Mouse (Mus musculus): ENCODE data around the gene Slc9a8.

Gene Slc9a8

DNA sequence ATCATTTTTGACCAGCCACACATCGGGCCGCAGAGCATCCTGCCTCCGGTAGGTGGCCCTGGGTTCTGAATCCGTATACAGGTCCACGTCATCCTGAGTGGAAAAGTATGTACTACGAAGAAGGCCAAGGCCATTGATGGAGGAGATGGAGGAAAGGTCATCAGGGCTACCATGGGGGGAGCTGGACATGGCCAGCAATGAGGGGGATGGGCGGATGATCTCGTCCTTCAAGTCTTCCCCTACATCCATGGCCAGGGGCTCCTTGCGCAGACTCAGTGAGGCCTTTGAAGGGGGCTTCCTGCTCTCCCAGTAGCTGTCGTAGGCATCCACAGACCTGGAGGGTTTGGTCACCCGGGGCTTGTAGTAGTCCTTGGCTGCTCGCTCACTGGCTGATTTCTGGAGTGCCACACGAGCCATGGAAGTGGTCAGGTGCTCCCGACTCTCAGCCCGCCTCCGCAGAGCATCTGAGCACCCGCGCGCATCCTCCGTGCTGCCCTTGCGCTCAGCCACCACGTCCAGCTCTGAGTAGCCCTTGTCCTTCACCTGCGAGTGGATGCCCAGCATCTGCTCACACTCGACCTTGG lies 62.4 kb downstream of the Slc9a8 start:
- no peak for DNase-seq

GRCm38 (mm10) chr2:167484932-167485331 lies 63.4 kb downstream of the Slc9a8 start:
- no peak for DNase-seq

- DNase-seq, result no peak
Measured at GRCm38 (mm10) chr2:167485501-167486377, 64.2 kb downstream of the Slc9a8 start.

GRCm38 (mm10) chr2:167486573-167486972 lies 65.1 kb downstream of the Slc9a8 start:
- DNase-seq, result no peak

GRCm38 (mm10) chr2:167487551-167487950 lies 66.0 kb downstream of the Slc9a8 start:
- no peak for DNase-seq

DNA sequence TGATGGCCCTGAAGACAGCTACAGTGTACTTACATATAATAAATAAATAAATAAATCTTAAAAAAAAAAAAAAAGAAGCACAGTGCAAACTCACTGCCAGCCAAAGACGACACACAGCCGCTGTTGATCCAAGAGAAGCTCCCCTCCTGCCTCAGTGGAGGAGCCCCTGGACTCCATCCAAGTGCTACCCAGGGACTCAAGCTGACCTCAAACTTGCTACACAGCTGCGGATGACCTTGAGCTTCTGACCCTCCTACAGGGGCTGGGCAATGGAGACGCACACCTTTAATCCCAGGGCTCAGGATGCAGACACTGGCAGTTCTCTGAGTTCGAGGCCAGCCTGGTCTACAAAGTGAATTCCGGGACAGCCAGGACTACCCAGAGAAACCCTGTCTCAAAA lies 66.5 kb downstream of the Slc9a8 start:
- no peak for DNase-seq

GRCm38 (mm10) chr2:167490813-167491525 lies 69.5 kb downstream of the Slc9a8 start:
- no peak for DNase-seq

DNA sequence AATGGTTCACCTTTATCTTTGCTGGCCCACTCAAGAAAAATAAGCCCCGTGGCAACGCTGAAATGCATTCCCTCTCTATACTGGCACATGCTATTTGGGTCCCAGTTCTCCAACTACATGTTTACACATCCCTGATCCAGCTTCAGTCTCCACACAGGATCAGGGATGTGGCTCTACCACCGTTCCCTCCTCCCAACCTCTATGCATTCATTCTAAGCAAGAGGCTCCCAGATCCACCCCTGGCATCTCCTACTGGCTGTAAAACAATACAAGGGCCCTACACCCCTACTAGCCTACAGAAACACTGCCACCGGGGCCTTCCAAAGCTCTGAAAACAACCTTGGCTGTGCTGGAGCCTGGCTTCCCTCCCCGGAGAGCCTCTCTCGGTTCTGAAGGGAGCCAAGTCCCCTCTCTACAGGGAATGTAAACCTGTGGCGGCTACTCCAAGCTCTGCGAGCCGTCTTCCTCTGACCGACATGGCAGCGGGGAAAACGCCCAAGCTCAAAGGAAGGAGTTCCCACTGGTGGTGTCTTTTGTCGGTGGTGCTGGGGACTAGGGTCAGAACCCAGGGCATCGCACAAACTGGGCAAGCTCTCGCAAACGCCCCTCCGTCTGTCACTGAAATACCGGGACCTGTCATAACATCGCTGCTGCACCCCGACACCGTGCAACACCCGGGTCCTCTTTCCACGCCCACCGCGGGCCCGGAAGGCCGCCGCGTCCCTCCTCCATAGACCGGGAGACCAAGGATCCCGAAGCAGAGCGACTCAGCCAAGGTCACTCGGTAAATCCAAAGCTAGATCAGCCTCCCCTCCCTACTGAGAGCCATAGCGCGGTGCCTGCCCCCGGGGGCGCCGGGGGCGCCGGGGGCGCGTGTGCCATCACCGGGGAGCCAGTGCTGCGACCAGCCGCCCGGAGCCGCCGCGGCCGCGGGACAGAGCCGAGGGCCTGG lies 70.5 kb downstream of the Slc9a8 start, which contains the start of gene Rnf114:
Gene Rnf114 (plus strand): TSS at position 889 of the 952 bp plus-strand sequence.
- peak; percentile 39 to 51 for DNase-seq

DNA sequence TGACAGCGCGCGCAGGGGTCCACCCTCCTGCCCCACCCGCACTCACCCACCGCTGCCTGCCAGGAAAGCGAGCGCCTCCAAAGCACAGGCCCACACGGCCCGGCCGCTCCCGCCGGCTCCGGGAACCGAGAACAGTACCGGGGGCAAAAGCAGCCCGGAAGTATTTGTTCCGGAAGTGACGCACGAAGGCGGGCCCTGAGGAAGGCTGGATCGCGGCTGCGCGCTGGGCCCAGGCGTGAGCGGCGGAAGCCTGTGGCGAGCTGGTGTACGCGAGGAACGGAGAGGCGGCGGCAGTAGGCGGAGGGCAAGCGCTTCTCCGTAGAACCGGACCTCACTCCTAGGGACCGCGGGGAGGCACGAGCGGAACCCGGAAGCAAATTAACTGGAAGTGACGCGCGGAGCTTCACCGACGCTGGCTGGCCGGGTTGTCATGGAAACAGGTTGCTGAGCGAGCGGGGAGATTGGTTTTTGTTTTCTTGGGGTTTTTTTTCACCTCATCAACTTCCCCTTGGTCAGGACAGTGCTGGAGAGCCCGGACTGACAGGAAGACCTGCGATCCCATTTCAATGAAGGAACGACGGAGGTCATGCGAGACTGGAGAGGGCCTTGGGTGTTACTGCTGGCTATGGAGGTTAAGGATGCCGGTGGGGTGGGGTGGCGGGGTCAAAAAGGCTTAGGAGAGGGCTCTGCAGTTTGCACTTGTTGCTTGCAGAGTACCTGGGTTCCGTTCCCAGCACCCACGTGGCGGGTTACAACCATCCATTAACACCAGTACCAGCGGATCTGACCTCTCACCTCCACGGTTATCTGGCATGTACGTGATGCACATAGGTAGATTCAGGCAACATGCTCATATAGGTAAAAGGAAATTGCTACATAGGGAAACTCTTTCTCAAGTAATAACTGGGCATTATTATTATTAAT lies 71.5 kb downstream of the Slc9a8 start, which contains the start of gene Spata2:
Gene Spata2 (minus strand): TSS at position 175 of the 924 bp plus-strand sequence.
- peak; percentile 87 to 90 for DNase-seq

DNA sequence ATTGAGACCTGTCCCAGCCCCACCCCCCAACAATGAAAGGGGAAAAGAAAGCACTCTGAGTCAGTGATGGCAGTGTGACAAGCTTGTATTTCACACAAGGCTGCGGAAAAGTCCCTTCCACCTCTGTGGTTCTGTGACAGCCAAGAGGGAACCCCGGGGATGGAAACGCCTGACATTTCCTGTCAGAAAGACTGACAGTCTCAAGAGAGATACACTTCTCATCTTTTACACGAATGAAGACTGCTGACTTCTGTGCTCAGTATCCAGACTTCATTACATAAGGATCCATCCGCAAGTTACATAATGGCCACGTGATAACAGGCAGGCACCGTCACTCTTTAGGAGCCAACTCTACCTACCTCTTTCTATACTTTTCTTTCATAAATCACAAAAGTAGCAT lies 74.9 kb downstream of the Slc9a8 start:
- no peak for DNase-seq

DNA sequence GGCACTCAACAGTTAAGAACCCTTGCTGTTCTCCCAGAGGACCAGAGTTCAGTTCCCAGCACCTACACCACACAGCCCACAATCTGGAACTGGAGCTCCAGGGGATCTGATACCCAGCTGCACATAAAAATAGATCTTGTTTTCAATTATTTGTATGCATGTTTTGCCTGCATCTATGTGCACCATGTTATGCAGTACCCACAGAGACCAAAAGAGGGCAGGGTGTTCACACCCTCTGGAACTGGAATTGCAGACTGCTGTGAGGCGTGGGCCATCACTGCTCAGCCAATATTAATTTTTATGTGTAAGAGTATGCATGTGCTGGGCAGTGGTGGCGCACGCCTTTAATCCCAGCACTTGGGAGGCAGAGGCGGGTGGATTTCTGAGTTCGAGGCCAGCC lies 75.8 kb downstream of the Slc9a8 start:
- peak in 1 of 2 experiments; percentile 32 for DNase-seq

- DNase-seq, result peak in 1 of 2 experiments; percentile 27
Measured at GRCm38 (mm10) chr2:167502554-167503252, 81.2 kb downstream of the Slc9a8 start.

- peak; percentile 83 to 85 for DNase-seq
Measured at GRCm38 (mm10) chr2:167503253-167503895, 81.9 kb downstream of the Slc9a8 start.

DNA sequence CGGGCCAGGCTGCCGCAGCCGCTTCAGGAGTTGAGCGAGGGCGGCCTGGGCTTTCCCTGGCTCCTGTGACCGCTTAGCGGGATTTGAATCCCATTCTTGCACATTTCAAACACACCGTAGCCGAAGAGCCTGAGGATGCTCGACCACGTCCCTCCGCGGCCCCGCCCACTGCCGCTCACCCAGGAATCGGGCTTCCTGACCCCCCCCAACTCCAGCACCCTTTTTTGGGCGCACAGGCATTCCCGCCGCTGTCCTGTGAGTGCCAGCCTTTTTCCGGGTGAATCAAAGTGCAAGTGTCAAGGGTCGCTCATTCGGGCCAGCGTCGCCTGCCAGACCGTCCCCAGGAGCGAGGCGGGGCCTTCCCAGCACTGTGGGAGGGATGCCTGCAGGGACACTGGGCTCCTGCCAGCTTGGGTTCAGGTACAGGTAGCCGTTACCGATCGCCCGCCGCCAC lies 82.4 kb downstream of the Slc9a8 start:
- peak; percentile 57 to 60 for DNase-seq

DNA sequence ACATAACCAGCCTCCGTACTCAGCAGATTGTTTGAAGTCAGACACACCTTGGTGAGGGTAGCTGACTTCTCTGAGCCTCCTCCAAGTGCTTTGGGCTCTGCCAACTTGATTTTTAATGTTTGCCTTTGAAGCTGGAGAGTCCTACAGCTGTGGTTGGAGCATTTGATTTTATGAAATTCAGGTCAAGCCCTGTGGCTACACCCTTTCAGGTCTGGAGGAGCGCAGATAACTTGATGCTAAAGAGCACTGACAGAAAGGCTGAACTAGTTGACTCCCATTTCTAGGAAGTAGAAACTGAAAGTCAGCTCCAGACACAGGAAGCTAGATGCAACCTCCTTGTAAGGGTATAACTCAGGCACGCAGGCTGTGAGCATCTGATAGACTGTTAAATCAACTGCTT lies 83.6 kb downstream of the Slc9a8 start:
- DNase-seq, result no peak

DNA sequence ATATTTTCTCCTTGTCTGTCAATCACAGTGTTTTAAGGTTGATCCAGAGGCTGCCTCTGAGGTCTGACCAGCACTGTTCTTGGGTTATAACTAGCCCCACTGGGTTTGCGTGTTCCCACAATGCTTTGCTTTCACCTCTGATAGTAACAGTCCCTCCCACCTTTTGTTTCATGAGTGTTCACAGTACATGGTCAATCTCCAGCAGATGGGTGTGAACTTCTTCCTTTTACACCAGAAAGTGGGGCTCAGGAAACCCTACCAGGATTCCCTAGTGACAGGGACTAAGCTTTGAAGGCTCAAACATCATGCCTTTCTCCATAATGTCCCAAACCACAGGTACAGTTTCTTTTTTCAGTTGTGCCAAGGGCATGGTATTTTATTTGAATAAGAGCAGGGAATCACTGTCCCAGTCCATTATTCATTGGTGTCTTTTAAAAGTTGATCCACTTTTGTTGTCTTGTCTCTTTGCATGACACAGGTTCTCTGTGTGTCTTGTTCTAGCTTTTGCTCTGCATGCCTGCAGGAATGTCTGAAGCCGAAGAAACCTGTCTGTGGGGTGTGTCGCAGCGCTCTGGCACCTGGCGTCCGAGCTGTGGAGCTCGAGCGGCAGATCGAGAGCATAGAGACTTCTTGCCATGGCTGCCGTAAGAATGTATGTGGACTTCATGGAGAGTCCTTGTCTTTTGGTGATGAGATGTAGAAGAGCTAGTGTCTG lies 85.2 kb downstream of the Slc9a8 start:
- no peak for DNase-seq

DNA sequence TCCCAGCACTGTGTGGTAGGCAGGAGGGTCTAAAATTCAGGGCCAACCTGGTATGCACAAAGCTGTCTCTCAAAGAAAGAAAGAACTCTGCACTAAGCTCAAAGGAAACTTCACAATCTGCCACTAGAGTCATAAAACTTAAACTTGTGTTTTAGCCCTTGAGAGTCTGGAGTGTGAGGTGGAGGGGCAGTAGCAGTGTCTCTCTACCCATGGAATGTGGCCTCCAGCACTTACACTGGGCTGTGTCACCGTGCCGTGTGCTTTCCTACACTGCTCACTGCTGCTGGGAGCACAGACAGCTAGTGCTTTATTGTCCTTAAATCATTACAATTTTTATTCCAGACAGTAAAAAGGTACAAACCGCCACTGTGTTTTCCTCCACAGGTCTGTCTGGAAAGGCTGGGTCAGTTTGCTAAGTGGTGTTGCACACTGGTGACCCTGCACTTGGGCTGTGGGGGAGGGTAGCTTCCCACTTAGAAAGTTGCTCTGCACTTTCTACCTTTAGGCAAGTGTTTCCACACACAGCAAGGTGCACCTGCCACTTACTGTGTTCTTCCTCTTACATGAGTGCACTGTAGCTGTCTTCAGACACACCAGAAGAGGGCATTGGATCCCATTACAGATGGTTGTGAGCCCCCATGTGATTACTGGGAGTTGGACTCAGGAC lies 86.3 kb downstream of the Slc9a8 start:
- DNase-seq, result no peak

DNA sequence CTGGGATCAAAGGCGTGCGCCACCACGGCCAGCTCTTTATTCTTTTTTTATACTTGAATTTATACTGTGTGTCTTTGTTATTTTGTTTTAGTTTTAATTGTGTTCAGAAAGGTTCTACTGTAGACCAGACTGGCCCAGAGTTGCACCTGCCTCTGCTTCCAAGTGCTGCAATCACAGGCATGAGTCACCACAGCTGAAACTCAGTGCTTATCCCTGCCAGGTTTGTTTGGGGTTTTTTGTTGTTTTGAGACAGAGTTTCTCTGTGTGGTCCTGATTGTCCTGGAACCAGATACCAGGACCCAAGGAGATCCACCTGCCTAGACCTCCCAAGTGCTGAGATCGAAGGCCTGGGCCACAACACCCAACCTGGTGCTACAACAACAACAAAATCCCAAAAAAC lies 87.1 kb downstream of the Slc9a8 start:
- no peak for DNase-seq

DNA sequence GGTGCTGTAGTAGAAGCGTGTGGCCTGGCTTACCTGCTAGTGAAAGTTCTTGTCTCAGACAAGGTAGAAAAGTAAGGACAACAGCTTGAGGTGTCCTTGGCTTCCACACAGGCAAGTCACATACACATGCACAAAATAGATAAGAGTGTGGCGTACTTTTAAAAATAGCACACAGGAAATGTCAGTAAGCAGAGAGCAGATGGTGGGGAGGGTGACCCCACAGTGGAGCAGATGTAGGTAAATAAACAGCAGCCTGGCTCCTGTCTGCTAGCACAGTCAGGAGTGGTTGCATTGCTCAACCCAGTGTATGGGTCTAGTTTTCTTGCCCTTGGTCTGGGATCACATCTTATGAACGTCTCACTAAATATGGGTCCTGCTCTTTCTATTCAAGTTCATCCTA lies 89.0 kb downstream of the Slc9a8 start:
- no peak for DNase-seq

All from thymus, adult 18-20 months (tissue).